Mouse (Mus musculus): ENCODE results near the gene Psmb6. TPM values are rescaled to one million over a fixed set of nuclear protein-coding genes. Genes with fewer than 3 reads are reported as not detected.

Psmb6 gene
- polyA plus RNA-seq (2017; shearing (Covaris generic)): 100 to 1,000 TPM; 304 to 369 TPM

DNA sequence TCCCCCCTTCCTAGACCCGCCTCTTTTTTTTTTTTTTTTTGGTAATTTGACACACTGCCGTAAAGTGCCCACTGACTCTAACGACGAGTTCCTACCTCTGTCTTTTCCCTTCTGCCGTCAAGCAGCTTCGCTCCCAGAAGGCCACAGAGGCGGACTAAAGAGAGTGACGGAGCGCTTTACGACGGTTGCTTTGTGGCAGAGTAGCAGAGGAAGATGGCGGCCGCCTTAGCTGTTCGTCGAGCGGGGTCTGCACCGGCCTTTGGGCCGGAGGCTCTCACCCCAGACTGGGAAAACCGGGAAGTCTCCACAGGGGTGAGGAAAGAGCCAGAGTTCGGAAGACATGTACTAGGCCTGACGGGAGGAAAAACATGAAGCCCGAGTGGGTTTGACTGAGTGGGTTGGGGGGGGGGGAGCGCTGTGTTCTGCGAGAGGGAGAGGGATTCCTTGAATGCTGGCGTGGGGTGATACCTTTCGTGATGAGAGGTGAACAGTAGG is at the start of gene Psmb6:
TSS of gene Psmb6 (plus strand) at position 184 of the 495 bp plus-strand sequence.

DNA sequence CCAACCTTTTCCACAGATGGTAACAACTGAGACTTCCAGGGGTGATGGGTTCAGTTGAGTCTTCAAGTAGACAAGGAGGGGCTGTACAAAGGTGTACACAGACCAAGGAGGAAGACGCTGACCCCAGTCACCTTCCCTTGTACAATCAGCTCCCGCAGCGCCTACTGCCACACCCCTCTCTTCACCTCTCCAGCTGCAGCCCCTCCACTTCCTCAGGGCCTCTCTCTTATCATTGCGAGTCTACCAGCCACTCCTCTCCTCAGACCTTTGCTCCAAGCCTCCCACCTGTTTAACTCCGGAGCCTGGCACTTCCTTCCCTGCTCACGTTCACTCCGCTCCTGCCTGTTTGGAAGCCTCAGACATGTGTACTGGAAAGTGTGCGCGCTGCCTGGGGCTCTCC is 20.2 kb upstream of the Psmb6 start, which contains the start of gene Tm4sf5:
TSS of gene Tm4sf5 (plus strand) at position 275 of the 400 bp plus-strand sequence.

DNA sequence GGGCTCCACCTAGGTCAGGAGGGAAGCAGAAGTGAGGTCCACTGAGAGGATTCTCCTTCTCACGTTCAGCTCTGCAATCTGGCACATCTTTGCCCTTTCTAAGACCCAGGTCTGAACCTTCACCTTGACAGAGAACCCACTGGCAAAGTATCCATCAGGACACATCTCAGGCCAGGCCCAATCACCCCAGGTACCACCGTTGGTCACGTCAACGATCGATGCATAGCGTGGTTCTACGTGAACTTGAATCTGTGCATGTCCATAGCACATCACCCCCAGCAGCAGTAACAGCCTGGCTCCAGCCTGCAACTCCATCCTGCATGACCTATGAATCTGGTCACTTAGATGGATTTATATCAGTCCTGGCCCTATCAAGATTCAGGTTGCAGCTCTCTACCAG is 10.9 kb upstream of the Psmb6 start, which contains the start of gene Vmo1:
TSS of gene Vmo1 (minus strand) at position 329 of the 400 bp plus-strand sequence.

DNA sequence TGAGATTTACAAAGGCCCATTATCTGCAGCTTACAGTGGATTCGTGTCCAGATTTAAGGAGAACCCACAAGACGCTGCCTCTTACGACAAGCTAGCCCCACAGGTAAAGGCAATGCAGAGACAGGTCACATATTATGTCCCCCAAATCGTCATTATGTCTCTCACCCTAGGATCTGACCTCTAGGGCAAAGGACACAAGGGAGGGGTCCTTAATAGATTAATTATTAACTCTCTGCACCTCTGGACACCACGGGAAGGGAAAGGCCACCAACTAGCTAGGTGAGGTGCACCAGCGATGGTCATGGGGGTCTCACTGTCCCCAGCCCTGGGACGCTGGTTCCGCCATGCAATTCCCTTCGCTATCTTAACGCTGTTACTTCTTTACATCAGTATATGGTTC is 6.2 kb upstream of the Psmb6 start, which contains the start of gene Gltpd2:
TSS of gene Gltpd2 (plus strand) at position 274 of the 400 bp plus-strand sequence.

DNA sequence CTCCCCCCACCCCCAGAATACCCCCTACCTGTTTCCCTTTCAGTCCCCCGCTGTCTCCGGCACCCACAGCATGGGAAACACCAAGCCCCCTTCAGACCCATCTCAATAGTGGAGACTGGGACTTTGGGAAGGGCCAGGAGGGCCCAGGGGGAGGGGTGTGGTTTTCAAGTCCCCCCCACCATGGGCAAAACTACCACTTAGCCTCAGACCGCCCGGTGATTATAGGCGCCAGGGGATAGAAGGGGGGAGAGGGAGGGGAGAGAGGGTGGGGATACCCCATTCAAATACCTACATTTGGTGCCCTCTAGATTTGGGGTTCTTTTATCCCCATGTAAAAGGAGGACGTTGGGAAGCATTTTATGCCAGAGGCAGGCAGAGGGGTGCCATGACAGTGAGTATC is 7.7 kb downstream of the Psmb6 start, which contains the start of gene Gm40193:
TSS of gene Gm40193 (minus strand) at position 101 of the 400 bp plus-strand sequence.

DNA sequence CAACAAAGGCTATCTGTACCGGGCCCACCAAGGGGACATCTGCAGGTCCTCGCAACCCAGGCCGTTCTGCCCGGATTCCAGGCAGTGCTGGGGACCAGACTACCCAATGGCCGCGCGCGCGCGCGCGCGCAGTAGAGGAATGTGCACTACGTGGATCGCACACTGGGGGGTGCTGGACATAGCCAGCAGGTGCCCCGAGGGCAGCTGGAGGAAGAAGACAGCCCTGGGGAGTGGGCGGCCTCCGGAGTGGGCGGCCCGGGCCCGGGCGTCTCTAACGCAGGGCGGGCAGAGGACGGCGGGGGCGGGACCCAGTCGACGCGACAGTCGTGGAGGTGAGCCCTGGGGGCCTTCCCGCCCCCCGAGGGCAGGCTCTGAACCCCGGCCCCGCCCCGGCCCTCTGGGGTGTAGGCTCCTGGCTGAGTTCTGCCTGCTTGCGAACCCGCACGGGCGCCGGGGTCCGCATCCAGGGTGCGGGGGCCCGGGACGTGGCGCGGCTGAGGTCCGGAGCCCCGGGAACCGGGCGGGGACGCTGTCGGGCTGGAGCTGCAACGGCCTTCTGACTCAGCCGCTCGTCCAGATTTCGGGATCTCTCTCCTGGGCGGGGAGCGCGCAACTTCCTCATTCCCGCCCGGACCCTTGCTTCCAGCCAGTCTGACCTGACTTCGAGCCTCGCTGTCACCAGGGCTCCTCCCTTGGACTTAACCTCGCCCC is 14.9 kb downstream of the Psmb6 start, which contains the start of gene Pld2:
TSS of gene Pld2 (plus strand) at position 188 of the 711 bp plus-strand sequence.

DNA sequence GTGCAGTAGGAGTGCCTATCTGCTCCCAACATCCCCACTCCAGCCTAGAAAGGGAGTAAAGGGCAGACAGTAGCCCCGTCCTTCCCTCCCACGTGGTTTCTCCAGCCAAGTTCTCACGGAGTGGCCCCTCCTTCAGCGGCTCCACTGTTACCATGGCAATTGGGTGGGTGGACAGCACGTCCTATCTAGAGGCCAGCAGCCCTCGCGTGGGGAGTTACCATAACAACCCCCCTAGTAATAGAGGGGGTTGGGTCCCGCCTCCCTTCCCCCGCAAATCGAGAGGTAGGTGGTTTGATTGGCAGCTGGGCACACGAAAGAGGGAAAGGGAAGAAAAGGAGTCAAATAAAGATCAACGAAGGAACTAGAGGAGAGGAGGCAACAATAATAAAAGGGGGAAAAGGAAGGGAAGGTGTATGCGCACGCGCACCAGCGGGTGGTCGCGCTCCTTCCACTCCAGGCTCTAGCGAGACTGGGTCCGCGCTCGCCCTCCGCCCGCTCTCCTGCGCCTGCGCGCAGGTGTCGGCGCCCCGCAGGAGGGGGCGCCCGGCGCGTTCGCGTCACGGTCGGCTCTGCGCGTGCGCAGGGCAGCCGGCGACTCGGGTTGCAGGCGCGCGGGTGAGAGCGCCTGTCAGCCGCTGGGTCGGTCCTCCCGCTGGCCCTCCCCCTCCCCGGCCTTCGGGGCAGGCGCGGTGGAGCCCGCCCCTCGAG is 37.3 kb downstream of the Psmb6 start, which contains the start of gene Mink1:
TSS of gene Mink1 (plus strand) at position 595 of the 708 bp plus-strand sequence.

Other genes starting within 250 kb of the Psmb6 start
- gene Alox12e, start 202.7 kb upstream of the Psmb6 start, polyA plus RNA-seq (2017; shearing (Covaris generic)): under 1 TPM in 1 of 2 experiments, not detected in 1; 0.26 TPM
- gene Alox15, start 173.3 kb upstream of the Psmb6 start, polyA plus RNA-seq (2017; shearing (Covaris generic)): 1 to 10 TPM in 1 of 2 experiments, under 1 TPM in 1; 0.67 to 2.4 TPM
- gene Pelp1, start 115.3 kb upstream of the Psmb6 start, polyA plus RNA-seq (2017; shearing (Covaris generic)): 10 to 100 TPM in 1 of 2 experiments, 1 to 10 TPM in 1; 8.7 to 12.7 TPM
- 100 to 1,000 TPM; 315 to 338 TPM for gene Arrb2, start 92.7 kb upstream of the Psmb6 start, polyA plus RNA-seq (2017; shearing (Covaris generic))
- 10 to 100 TPM; 74.9 to 86.6 TPM for gene Med11, start 73.4 kb upstream of the Psmb6 start, polyA plus RNA-seq (2017; shearing (Covaris generic))
- gene Zmynd15, start 65.9 kb upstream of the Psmb6 start, polyA plus RNA-seq (2017; shearing (Covaris generic)): not detected
- 1 to 10 TPM in 1 of 2 experiments, under 1 TPM in 1; 0.62 to 3.5 TPM for gene Cxcl16, start 65.4 kb upstream of the Psmb6 start, polyA plus RNA-seq (2017; shearing (Covaris generic))
- gene Tm4sf5, start 20.1 kb upstream of the Psmb6 start, polyA plus RNA-seq (2017; shearing (Covaris generic)): 1 to 10 TPM; 1.9 to 3.4 TPM
- gene Vmo1, start 10.8 kb upstream of the Psmb6 start, polyA plus RNA-seq (2017; shearing (Covaris generic)): not detected
- under 1 TPM in 1 of 2 experiments, not detected in 1; 0.52 TPM for gene Gltpd2, start 6.2 kb upstream of the Psmb6 start, polyA plus RNA-seq (2017; shearing (Covaris generic))
- gene Gm40193, start 7.6 kb downstream of the Psmb6 start, polyA plus RNA-seq (2017; shearing (Covaris generic)): not detected
- gene Pld2, start 14.7 kb downstream of the Psmb6 start, polyA plus RNA-seq (2017; shearing (Covaris generic)): 1 to 10 TPM; 2.3 to 3.0 TPM
- 10 to 100 TPM; 14.6 to 17.0 TPM for gene Mink1, start 37.5 kb downstream of the Psmb6 start, polyA plus RNA-seq (2017; shearing (Covaris generic))
- under 1 TPM in 1 of 2 experiments, not detected in 1; 0.26 TPM for gene 4930544D05Rik, start 90.5 kb downstream of the Psmb6 start, polyA plus RNA-seq (2017; shearing (Covaris generic))
- gene Chrne, start 93.8 kb downstream of the Psmb6 start, polyA plus RNA-seq (2017; shearing (Covaris generic)): 1 to 10 TPM in 1 of 2 experiments, under 1 TPM in 1; 0.88 to 1.7 TPM
- under 1 TPM in 1 of 2 experiments, not detected in 1; 0.90 TPM for gene Gp1ba, start 113.8 kb downstream of the Psmb6 start, polyA plus RNA-seq (2017; shearing (Covaris generic))
- 100 to 1,000 TPM; 284 to 341 TPM for gene Rnf167, start 121.9 kb downstream of the Psmb6 start, polyA plus RNA-seq (2017; shearing (Covaris generic))
- gene Slc25a11, start 122.1 kb downstream of the Psmb6 start, polyA plus RNA-seq (2017; shearing (Covaris generic)): 100 to 1,000 TPM; 159 to 161 TPM
- gene Pfn1, start 129.3 kb downstream of the Psmb6 start, polyA plus RNA-seq (2017; shearing (Covaris generic)): 1,000 to 10,000 TPM; 4,890 to 5,701 TPM
- gene Eno3, start 131.8 kb downstream of the Psmb6 start, polyA plus RNA-seq (2017; shearing (Covaris generic)): 10 to 100 TPM; 16.2 to 18.7 TPM
- 10 to 100 TPM; 76.6 to 85.5 TPM for gene Spag7, start 144.0 kb downstream of the Psmb6 start, polyA plus RNA-seq (2017; shearing (Covaris generic))
- gene Camta2, start 162.7 kb downstream of the Psmb6 start, polyA plus RNA-seq (2017; shearing (Covaris generic)): 10 to 100 TPM; 29.8 to 41.1 TPM
- under 1 TPM in 1 of 2 experiments, not detected in 1; 0.27 TPM for gene Inca1, start 174.8 kb downstream of the Psmb6 start, polyA plus RNA-seq (2017; shearing (Covaris generic))
- 1 to 10 TPM; 2.6 to 3.9 TPM for gene Kif1c, start 175.2 kb downstream of the Psmb6 start, polyA plus RNA-seq (2017; shearing (Covaris generic))
- 1 to 10 TPM; 7.3 to 7.5 TPM for gene Zfp3, start 238.8 kb downstream of the Psmb6 start, polyA plus RNA-seq (2017; shearing (Covaris generic))

Measured in activated CD4-positive, CD25-positive, alpha-beta regulatory T cell (primary cell).